Mouse (Mus musculus) MN1 (cell line): ENCODE data around the gene Ip6k1.

Source experiments
- DNase-seq: peaks from one replicate; pipeline ENCODE4 v3.0.0-alpha.2; 2016; ENCODE audit warnings: low spot score

The Ip6k1 gene

DNA sequence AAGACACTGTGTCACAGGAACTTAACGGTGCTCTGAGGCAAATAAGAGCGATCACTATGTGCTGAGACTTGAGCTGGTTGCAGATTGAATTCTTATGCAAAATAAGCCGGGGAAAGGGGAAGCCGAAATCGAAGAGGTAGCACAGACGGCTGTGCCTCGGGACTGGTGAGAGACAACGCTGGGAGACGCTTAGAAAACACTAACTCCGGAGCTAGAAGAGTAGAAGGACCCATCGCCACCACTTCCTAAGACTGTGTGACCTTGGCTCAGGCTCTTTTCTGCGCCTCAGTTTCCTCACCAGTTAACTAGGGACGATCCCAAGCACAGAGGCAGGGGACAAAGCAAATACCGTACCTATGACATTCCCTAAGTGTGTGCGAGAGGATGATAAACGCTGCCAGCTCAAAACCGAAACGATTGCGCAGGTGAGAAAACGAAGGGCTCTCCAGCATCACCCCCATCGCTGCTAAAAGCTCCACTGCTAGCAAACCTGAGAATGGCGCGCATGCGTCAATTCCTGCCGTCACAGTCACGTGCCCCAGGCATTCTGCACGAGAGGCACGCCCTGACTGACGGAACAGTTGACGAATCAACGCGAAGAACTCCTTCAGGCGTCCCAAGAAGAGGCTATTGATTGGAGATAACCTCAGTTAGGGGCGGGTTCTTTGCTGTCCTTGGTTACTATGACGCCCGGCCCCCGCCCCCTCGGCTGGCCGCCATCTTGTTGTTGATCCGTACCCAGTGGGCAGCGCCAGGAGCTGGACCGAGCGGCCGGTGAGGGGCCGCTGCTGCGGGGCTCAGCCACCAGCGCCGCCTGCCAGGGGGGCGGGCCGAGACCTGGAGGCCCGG lies at the start of gene Ip6k1:
Gene Ip6k1 (plus strand): TSS at position 580 of the 849 bp plus-strand sequence.
- peak; percentile 100 for DNase-seq

DNA sequence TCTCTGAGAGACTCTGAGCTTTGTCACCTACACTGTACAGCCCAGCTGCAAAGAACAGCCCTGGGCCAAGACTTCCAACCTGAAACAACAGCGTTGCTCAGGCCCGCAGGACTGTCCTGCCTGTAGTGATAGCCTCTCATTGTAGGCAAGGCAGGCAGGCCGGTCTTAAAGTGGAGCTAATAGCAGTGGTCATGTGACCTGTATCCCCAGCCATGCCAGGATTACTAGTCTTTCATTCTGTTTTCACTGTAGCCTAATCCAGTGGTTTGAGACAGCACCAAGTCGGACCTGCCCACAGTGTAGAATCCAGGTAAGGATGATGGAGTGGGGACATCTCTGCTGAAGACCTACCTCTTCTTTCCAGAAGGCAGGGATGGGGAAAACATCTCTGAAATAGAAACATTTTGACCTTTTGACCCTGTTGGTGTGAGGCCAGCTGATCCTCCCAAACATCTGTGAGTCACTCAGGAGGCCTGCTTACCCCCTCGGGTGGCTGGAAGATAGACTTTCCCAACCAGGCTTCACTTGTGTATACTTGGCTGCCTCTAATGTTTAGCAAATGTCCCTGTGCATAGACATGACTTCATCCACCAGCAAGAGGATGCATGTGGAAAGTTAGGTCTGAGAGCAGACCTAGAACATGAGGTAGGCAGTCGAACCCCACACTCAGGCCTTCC lies 46.5 kb upstream of the Ip6k1 start:
- peak; percentile 67 for DNase-seq

- DNase-seq, result no peak
Observed at GRCm38 (mm10) chr9:107957141-107957540, 45.2 kb upstream of the Ip6k1 start.

DNA sequence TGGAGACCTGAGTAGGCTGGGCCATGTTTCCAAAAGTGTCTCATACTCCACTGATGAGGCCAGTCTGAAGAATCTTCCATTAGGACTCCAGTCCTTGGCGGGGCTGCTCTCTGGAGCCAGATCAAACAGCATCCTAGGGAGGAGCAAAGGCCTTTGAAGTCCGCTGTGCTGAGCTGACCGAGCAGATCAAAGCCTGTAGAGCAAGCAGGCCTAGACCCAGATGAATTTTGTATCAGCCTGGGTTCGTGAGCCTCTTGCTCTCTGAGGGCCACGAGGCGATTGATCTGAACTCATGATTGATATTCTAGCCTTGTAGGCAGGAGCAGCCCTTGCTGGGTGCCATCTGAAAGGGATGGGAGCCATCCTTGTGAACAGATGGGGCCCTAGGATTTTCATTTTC lies 42.4 kb upstream of the Ip6k1 start:
- no peak for DNase-seq

DNA sequence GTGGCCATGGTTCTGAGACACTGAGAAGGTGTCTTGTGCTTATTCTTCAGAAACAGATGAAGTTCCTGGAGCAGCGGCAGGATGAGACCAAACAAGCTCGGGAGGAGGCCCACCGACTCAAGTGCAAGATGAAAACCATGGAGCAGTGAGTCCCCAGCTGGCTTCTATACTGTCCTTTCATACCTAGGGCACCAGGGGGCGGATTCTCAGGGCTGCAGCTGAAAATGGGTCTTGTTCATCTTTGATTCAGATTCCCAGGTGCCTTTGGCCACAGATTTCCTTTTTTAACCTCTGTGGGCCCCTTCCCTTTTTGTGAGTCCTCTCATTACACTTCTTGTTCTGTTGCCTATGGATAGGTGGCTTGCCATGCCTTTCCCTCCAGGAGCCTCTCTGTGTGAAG lies 41.4 kb upstream of the Ip6k1 start:
- peak; percentile 44 for DNase-seq

DNA sequence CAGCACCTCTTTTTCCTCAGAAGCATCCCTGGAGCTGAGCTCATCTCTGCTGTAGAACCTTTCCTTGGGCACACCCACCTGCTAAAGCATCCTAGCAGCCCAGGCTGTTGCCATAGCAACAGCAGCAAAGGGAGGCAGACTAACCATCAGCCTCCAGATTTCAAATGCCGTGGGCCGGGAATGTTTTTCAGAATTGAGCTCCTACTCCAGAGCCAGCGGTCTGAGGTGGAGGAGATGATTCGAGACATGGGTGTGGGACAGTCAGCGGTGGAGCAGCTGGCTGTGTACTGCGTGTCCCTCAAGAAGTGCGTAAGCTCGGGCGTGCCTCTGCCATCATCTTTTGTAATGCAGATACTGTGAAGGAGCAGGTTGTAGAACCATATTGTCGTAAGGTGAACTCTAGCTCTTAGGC lies 40.9 kb upstream of the Ip6k1 start:
- peak; percentile 71 for DNase-seq

- peak; percentile 81 for DNase-seq
Observed at GRCm38 (mm10) chr9:107961881-107962280, 40.4 kb upstream of the Ip6k1 start.

DNA sequence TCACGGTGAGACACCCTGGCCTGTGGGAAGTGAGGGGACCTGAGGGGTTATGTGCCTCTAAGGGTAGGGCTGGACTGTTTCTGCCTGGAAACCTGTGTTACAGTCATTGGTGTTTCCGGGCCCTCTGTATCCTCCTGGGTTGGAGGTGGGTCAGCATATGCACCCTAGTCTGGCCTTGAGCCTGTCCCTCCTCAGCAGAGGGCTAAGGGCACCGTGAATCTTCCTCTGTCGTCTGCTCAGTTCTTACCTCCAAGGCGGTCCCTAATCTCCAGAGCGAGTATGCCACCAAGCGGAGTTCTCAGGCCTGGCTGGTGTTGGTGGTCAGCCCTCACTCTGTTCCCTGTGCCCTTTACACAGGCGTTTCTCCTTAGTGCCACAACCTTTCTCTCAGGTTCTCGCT lies 39.4 kb upstream of the Ip6k1 start:
- DNase-seq, result no peak

GRCm38 (mm10) chr9:107963700-107964099 lies 38.6 kb upstream of the Ip6k1 start:
- DNase-seq, result peak; percentile 89

DNA sequence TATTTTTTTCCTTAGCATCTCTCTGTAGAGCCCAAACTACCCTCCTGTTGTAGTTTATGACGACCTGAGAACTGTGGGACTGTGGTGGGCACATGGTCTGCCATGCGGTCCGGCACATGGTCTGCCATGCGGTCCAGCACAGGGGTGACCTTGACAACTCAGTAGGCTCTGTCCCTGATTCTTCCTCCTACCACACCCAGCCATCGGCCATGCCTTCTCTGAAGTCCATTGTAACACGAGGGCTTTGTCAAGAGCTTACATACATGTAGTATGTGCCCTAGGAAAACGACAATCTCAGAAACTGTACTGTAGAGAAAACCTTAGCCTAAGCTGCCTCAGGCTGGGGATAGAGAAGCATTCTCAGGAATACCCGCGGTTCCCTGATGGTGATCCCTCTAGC lies 37.6 kb upstream of the Ip6k1 start:
- DNase-seq, result no peak

GRCm38 (mm10) chr9:107966676-107967075 lies 35.6 kb upstream of the Ip6k1 start:
- no peak for DNase-seq

- DNase-seq, result no peak
Observed at GRCm38 (mm10) chr9:107967437-107967836, 34.9 kb upstream of the Ip6k1 start.

DNA sequence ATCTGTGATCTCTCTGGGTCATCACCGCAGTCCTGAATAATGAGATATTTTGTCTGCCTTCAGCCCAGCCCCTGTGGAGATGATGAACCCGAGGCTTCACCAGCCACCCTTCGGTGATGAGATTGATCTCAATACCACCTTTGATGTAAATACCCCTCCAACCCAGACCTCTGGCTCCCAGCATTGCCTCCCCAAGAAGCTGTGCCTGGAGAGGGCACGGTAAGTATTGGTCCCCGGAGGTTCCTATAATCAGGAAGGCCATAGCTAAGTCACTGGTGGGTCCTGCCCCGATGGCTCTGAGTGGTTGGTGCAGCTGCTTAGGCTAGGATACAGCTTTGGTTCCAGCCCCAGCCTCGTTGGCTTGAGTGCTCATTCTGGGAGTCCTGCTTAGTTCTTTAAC lies 33.8 kb upstream of the Ip6k1 start:
- no peak for DNase-seq

- no peak for DNase-seq
Observed at GRCm38 (mm10) chr9:107970311-107970710, 32.0 kb upstream of the Ip6k1 start.

- DNase-seq, result peak; percentile 28
Observed at GRCm38 (mm10) chr9:107971690-107972541, 30.4 kb upstream of the Ip6k1 start.

- no peak for DNase-seq
Observed at GRCm38 (mm10) chr9:107974491-107975171, 27.7 kb upstream of the Ip6k1 start.

DNA sequence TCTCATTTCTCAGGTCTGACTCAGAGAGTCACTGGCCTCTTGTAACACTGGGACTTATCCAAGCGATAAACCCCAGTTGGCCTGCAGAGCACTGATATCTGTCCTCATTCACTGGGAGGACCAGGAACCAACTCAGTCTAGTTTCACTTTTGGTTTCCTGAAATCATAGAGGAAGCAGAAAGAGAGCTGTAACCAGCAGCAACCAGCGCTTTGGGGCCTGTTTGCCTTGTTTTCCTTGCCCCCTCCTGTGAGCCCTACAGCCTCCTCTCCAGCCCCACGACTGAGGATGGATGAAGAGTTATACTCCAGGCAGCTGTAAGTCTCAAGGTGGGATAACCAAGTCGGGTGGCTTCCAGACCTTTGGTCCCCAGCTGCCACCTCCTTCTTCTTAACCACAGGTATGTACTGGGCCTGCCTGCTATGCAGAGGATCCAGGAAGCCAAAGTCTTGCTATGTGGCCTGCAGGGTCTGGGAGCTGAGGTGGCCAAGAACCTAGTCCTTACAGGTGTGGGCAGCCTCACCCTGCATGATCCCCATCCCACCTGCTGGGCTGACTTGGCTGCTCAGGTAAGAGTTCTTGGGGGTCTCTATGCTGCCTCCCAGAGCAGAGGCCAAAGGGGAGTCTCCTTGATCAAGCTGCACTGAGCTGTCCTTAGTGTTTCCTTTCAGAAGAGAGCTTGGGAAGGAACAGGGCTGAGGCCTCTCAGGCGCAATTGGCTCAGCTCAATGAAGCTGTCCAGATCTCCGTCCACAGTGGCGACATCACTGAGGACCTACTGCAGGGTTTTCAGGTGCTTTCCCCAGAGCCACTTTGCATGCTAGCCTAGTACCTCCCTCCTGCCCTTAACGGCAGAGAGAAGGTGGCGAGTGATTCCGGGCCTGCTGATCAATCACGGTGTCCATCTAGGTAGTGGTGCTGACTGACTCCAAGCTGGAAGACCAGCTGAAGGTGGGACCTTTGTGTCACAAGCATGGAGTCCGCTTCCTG lies 26.6 kb upstream of the Ip6k1 start, which contains the start of gene Uba7:
Gene Uba7 (plus strand): TSS at position 107 of the 988 bp plus-strand sequence.
- DNase-seq, result peak; percentile 49

DNA sequence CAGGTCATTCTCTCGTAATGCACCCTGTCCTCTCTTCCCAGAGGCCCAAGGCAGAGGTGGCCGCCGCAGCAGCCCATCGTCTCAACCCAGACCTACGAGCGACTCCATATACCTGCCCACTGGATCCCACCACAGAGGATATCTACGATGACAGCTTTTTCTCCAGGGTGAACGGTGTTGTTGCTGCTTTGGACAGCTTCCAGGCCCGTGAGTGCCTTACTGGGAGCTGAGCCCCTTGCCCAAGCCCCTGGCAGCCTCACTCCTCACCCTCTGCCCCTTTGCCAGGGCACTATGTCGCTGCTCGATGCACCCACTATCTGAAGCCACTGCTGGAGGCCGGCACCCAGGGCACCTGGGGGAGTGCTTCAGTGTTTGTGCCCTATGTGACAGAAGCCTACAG lies 23.5 kb upstream of the Ip6k1 start:
- no peak for DNase-seq

- no peak for DNase-seq
Observed at GRCm38 (mm10) chr9:107981684-107982605, 20.4 kb upstream of the Ip6k1 start.
